Mouse (Mus musculus) monocyte, adult 59 days (primary cell): ENCODE measurements around the gene Casr. TPM values are rescaled to one million over a fixed set of nuclear protein-coding genes. Genes with fewer than 3 reads are reported as not detected.

Experiments used
- total RNA-seq, 2 experiments: library from RNA; stranded (reverse); gene quantifications; one replicate each; pipeline ENCODE4 v1.2.4; 2023

Gene Casr
- total RNA-seq = not detected

DNA sequence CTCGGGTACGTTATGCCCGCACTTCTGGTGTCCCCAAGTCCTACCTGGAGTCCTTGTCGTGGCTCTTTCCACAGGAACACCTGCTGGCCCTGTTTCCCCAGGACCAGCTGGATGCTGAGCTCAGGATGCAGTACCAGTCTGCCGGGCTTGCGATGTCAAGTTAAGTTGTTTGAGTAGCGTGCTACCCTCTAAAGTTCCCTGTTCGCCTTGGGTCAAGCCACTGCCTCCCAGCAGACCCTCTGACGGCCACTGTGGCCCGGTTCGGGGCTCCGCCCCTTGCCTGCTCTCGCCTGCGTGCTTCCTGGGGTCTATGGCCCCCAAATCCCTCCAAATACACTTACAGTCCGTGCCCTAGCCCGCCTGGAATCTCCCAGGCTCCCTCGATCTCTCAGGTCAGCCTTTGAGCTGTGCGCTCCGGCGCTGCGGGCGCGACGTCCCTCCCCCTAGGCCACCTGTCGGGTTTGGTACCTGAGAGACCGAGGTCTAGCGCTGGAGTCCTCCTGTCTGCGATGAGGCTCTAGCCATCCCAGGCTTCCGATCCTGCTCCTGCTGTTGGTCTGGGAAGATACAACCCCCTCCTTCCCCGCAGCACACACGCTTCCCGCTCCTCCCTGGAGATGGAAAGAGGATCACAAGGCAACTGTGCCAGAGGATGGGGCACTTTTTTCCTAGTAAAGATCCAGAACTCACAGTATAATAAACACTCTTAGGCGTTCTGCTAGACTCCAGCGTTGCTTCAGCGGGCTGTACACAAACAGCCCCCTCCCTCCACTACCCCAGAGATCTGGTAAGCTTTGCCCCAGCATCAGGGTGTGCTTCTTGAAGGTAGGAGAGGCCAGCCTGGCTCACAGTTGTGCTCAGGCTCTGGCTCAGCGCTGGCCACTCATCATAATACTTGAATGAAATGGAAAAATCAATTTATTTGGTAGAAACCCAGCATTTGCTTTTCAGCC is at the start of gene Casr:
TSS of gene Casr (minus strand) at position 756 of the 953 bp plus-strand sequence.

DNA sequence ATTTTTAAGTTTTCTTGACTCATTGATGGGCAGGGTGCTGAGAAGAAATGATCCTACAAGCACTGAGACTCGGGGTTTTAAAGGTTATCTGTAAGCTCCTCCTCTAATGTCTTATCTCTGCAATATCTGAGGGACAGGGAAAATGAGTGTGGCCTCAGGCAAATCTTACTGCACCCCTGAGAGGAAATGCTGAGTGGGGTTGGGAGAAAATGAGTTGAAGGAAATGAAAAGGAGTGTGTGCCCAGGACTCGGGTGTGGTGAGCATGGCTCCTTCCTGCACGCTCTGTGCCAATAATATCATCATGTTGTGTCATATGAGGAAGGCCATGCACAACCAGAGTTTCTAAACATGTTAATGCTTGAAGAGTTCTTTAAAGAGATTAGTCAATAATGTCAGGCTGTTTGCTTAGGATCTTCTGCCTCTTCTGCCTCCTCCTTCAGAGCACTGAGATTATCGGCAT is 106.6 kb downstream of the Casr start, which contains the start of gene Stfa3:
TSS of gene Stfa3 (minus strand) at position 51 of the 461 bp plus-strand sequence.

Other genes starting within 250 kb of the Casr start
- not detected for gene BC117090, start 227.8 kb downstream of the Casr start, total RNA-seq
- gene BC100530, start 194.4 kb downstream of the Casr start, total RNA-seq = not detected
- gene Stfa2, start 153.7 kb downstream of the Casr start, total RNA-seq = not detected
- not detected for gene Stfa3, start 106.7 kb downstream of the Casr start, total RNA-seq
- gene Cd86, start 103.9 kb upstream of the Casr start, total RNA-seq = 100 to 1,000 TPM; 187 to 206 TPM
- 1 to 10 TPM; 3.0 to 3.2 TPM for gene Ildr1, start 131.8 kb upstream of the Casr start, total RNA-seq
- 10 to 100 TPM; 24.7 to 32.9 TPM for gene Slc15a2, start 222.8 kb upstream of the Casr start, total RNA-seq